Comparison of ENCODE assay signal across 31 mouse cellular contexts in the genomic region with DNA sequence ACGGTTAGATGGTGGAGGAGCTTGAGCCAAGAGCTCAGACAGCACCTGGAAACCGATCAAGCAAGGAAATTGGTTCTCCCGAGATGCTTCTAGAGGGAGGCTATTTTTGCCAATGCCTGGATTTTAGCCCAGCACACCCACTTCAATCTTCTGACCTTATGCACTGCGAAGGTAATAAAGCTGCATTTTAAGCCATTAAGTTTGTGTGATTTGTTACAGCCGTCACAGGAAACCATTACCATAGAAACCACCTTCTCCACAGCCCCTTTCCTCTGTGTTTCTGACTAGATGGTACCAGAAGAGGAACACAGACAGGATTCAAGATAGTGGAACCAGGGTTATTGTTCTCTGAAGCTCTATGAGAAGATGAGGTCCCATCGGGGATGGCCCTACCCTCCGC. TPM values are rescaled to one million over a fixed set of nuclear protein-coding genes. Genes with fewer than 3 reads are reported as not detected.
DNase-seq lines count a peak whose midpoint lies in the region; ATAC-seq lines count a peak whose summit lies in the region.
"Had no signal": no experiment of that assay in that cellular context is flagged by ENCODE, and none has a peak within 500 bp of the region (broad histone marks: within the 10 kb centered on the region; RNA-seq: fewer than 3 reads in every experiment).

No protein-coding gene starts in this region.

- no peak overlapping the region for H3K9ac ChIP-seq in kidney, embryonic 15.5 days
- H3K9ac ChIP-seq: embryonic facial prominence, embryonic 12.5 days; heart, embryonic 13.5 days; hindbrain, embryonic 15.5 days; liver, embryonic 13.5 days; midbrain, embryonic 12.5 days; neural tube, embryonic 12.5 days had no signal

- ATAC-seq in kidney, embryonic 15.5 days (replicated peaks; ENCODE audit: low FRiP score), result peak; percentile 52; the same call in 1 of the 2 replicates
- ATAC-seq in CD4-positive, CD25-positive, alpha-beta regulatory T cell, adult 4 months, result no peak
- ATAC-seq: forebrain, embryonic 14.5 days; inflammation-experienced regulatory T-cells, adult 6 months; lung, postnatal 0 days; Patski had no signal

- H3K9me3 ChIP-seq in kidney, embryonic 15.5 days (replicated peaks), result no peaks in the 10 kb centered on the region
- no peaks in the 10 kb centered on the region for H3K9me3 ChIP-seq in limb, embryonic 10.5 days (replicated peaks)
- H3K9me3 ChIP-seq: embryonic facial prominence, embryonic 12.5 days; heart, embryonic 13.5 days; hindbrain, embryonic 15.5 days; liver, embryonic 13.5 days; megakaryocyte, embryonic 14.5 days; midbrain, embryonic 12.5 days; neural tube, embryonic 12.5 days had no signal

- no peak overlapping the region for H3K4me3 ChIP-seq in kidney, embryonic 15.5 days (replicated peaks)
- H3K4me3 ChIP-seq in limb, embryonic 10.5 days, result no peak overlapping the region
- H3K4me3 ChIP-seq: embryonic facial prominence, embryonic 12.5 days; heart, adult 2 months; heart, embryonic 13.5 days; hindbrain, embryonic 15.5 days; liver, embryonic 13.5 days; megakaryocyte, embryonic 14.5 days; midbrain, embryonic 12.5 days; myocyte; neural tube, embryonic 12.5 days had no signal

- H3K4me2 ChIP-seq in kidney, embryonic 15.5 days, result no peak overlapping the region
- H3K4me2 ChIP-seq: embryonic facial prominence, embryonic 12.5 days; heart, embryonic 13.5 days; hindbrain, embryonic 15.5 days; liver, embryonic 13.5 days; midbrain, embryonic 12.5 days; neural tube, embryonic 12.5 days had no signal

- 33% methylated on average over 7 of the region's 7 CpGs for WGBS in kidney, embryonic 15.5 days
- 52% methylated on average over 7 of the region's 7 CpGs for WGBS in limb, embryonic 10.5 days

- peaks cover 8% of the 10 kb centered on the region for H3K4me1 ChIP-seq in kidney, embryonic 15.5 days
- H3K4me1 ChIP-seq in limb, embryonic 10.5 days, result peaks cover 30% of the 10 kb centered on the region
- H3K4me1 ChIP-seq: embryonic facial prominence, embryonic 12.5 days; hindbrain, embryonic 15.5 days; liver, embryonic 13.5 days; megakaryocyte, embryonic 14.5 days; midbrain, embryonic 12.5 days; neural tube, embryonic 12.5 days had no signal

- peak; percentile 43 to 48 for DNase-seq in cerebellum, postnatal 10 days
- DNase-seq in cerebellum, adult 18-20 months, result no peak
- DNase-seq in kidney, adult 8-10 months, result no peak
- DNase-seq in limb, embryonic 10.5 days (ENCODE audit: low spot score), result no peak
- DNase-seq in adrenal gland, postnatal 36 days, result no peak
- DNase-seq: adrenal gland, postnatal 10 days; cerebellum, adult 8-10 months; heart, adult 2 months; heart, postnatal 10 days; kidney, postnatal 10 days; layer of hippocampus, adult 9-11 months; liver, embryonic 13.5 days; lung, adult 18-20 months; lung, postnatal 4 days; right cerebral cortex, adult 18-20 months; spleen, adult 18-20 months; thymus, postnatal 14 days had no signal

- H3K27ac ChIP-seq in kidney, embryonic 15.5 days, result no peak overlapping the region
- H3K27ac ChIP-seq in limb, embryonic 10.5 days, result peak overlapping the region; percentile 64; the same call in 1 of the 2 replicates
- H3K27ac ChIP-seq: embryonic facial prominence, embryonic 12.5 days; heart, adult 2 months; heart, embryonic 13.5 days; hindbrain, embryonic 15.5 days; liver, embryonic 13.5 days; midbrain, embryonic 12.5 days; neural tube, embryonic 12.5 days had no signal

- H3K27me3 ChIP-seq in kidney, embryonic 15.5 days, result no peaks in the 10 kb centered on the region
- H3K27me3 ChIP-seq in limb, embryonic 10.5 days (ENCODE audit: low read depth, poor library complexity, severe bottlenecking), result no peaks in the 10 kb centered on the region
- H3K27me3 ChIP-seq: embryonic facial prominence, embryonic 12.5 days; heart, embryonic 13.5 days; hindbrain, embryonic 15.5 days; liver, embryonic 13.5 days; megakaryocyte, embryonic 14.5 days; midbrain, embryonic 12.5 days; neural tube, embryonic 12.5 days; Patski had no signal

- H3K36me3 ChIP-seq in kidney, embryonic 15.5 days, result no peaks in the 10 kb centered on the region
- no peaks in the 10 kb centered on the region for H3K36me3 ChIP-seq in limb, embryonic 10.5 days
- H3K36me3 ChIP-seq: embryonic facial prominence, embryonic 12.5 days; heart, embryonic 13.5 days; hindbrain, embryonic 15.5 days; liver, embryonic 13.5 days; midbrain, embryonic 12.5 days; neural tube, embryonic 12.5 days had no signal

RNA-seq across cellular contexts. Expression of a gene that starts 33.3 kb away (rescaled TPM):
- polyA plus RNA-seq in kidney, embryonic 15.5 days (2015; fragmentation: Nextera tagmentation; extraction: Ambion mirVana), result 13.3 and 15.5 TPM in 2 replicates
- polyA plus RNA-seq in limb, embryonic 10.5 days (2016; fragmentation: Nextera tagmentation; extraction: Ambion mirVana), result 7.2 and 10.0 TPM in 2 replicates
- total RNA-seq in adrenal gland, postnatal 36 days (2021), result 100 to 1,000 TPM; 287 to 356 TPM
- 1 to 10 TPM; 3.1 to 5.6 TPM for polyA plus RNA-seq in CD4-positive, CD25-positive, alpha-beta regulatory T cell, adult 4 months (2017; shearing (Covaris generic))
- total RNA-seq: MEL had no signal

Comparison
In these comparisons a context has a peak if more than half of its experiments do, and no peak if none do; other contexts are left out.
1. DNase-seq: peak in cerebellum, postnatal 10 days (2 of 2); none in cerebellum, adult 18-20 months (0 of 2), kidney, adult 8-10 months (0 of 2), limb, embryonic 10.5 days (single experiment) and adrenal gland, postnatal 36 days (0 of 2).